Comparison of ENCODE assay signal across 10 mouse cellular contexts in the genomic region with DNA sequence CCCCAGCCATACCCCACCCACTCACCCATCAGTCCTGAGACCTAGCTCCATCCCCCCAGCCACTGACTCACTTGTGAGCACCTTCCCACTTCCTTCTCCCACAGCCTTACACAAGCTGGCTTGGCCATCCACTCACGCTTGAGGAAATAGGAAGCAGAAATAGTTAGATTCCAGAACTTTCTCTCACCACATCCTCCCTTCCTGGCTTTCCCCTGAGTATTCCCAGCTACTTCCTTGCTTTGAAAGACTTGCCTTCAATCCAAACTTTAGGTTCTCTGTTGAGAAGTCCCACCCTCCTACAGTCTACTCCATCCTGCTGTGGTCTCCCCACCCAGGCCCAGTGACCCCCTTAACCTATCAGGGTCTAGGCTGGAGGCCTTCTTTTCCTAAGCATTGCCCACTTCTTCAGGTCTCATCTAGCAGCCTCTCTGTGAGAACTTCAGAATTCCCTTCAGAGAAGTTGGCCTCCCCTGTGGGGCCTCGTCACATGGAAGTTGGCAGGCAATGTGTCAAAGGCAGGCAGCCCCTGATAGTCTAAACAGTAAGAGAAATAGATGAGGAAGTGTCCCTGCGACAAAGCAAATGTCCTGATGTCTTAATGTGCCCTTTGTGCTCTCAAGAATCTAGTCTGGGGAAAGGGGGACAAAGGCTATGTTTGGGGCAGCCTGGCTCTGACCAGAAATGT. TPM values are rescaled to one million over a fixed set of nuclear protein-coding genes. Genes with fewer than 3 reads are reported as not detected.
DNase-seq lines count a peak whose midpoint lies in the region; ATAC-seq lines count a peak whose summit lies in the region.
"Had no signal": no experiment of that assay in that cellular context is flagged by ENCODE, and none has a peak within 500 bp of the region (broad histone marks: within the 10 kb centered on the region; RNA-seq: fewer than 3 reads in every experiment).

No protein-coding gene starts in this region.

- no peaks in the 10 kb centered on the region for H3K36me3 ChIP-seq in kidney, embryonic 15.5 days
- H3K36me3 ChIP-seq in neural tube, embryonic 14.5 days (ENCODE audit: control insufficient read depth, insufficient read depth, low read length) = 0 out of 2 replicates have a peak, but pooled peaks cover 4% of the 10 kb centered on the region
- peaks cover 23% of the 10 kb centered on the region; the same call in 1 of the 2 replicates for H3K36me3 ChIP-seq in neural tube, embryonic 15.5 days
- no peaks in the 10 kb centered on the region for H3K36me3 ChIP-seq in heart, embryonic 16.5 days (ENCODE audit: control insufficient read depth, insufficient read depth)
- H3K36me3 ChIP-seq in midbrain, embryonic 13.5 days = 0 out of 2 replicates have a peak, but pooled peaks cover 4% of the 10 kb centered on the region

- peak overlapping the region; percentile 75 for H3K27ac ChIP-seq in kidney, embryonic 15.5 days
- peak overlapping the region; percentile 34; the same call in 1 of the 2 replicates for H3K27ac ChIP-seq in neural tube, embryonic 14.5 days (ENCODE audit: low read depth, low read length)
- no peak overlapping the region for H3K27ac ChIP-seq in neural tube, embryonic 15.5 days (replicated peaks)
- peak overlapping the region; percentile 79 for H3K27ac ChIP-seq in heart, embryonic 16.5 days (ENCODE audit: low read length)
- H3K27ac ChIP-seq in midbrain, embryonic 13.5 days = no peak overlapping the region

- H3K9me3 ChIP-seq in kidney, embryonic 15.5 days (replicated peaks) = no peaks in the 10 kb centered on the region
- no peaks in the 10 kb centered on the region for H3K9me3 ChIP-seq in neural tube, embryonic 14.5 days (ENCODE audit: control insufficient read depth, low read length)
- no peaks in the 10 kb centered on the region for H3K9me3 ChIP-seq in neural tube, embryonic 15.5 days (replicated peaks)
- peaks cover 5% of the 10 kb centered on the region for H3K9me3 ChIP-seq in heart, embryonic 16.5 days (replicated peaks; ENCODE audit: control insufficient read depth, low read length)
- no peaks in the 10 kb centered on the region for H3K9me3 ChIP-seq in midbrain, embryonic 13.5 days

- 77% methylated on average over 3 of the region's 3 CpGs for WGBS in kidney, embryonic 15.5 days
- 82% methylated on average over 3 of the region's 3 CpGs for WGBS in neural tube, embryonic 14.5 days
- 80% methylated on average over 3 of the region's 3 CpGs for WGBS in neural tube, embryonic 15.5 days
- 47% methylated on average over 3 of the region's 3 CpGs for WGBS in heart, embryonic 16.5 days
- 78% methylated on average over 3 of the region's 3 CpGs for WGBS in midbrain, embryonic 13.5 days

- H3K27me3 ChIP-seq in kidney, embryonic 15.5 days = no peaks in the 10 kb centered on the region
- H3K27me3 ChIP-seq in neural tube, embryonic 14.5 days (ENCODE audit: control insufficient read depth, insufficient read depth, low read length) = no peaks in the 10 kb centered on the region
- H3K27me3 ChIP-seq in neural tube, embryonic 15.5 days (replicated peaks) = no peaks in the 10 kb centered on the region
- H3K27me3 ChIP-seq in heart, embryonic 16.5 days (ENCODE audit: control insufficient read depth, insufficient read depth, low read length) = no peaks in the 10 kb centered on the region
- H3K27me3 ChIP-seq in midbrain, embryonic 13.5 days = no peaks in the 10 kb centered on the region

- H3K9ac ChIP-seq in kidney, embryonic 15.5 days = no peak overlapping the region
- H3K9ac ChIP-seq in neural tube, embryonic 14.5 days (replicated peaks; ENCODE audit: low read depth, low read length) = no peak overlapping the region
- no peak overlapping the region for H3K9ac ChIP-seq in neural tube, embryonic 15.5 days (replicated peaks)
- no peak overlapping the region for H3K9ac ChIP-seq in heart, embryonic 16.5 days (ENCODE audit: low read length)
- H3K9ac ChIP-seq in midbrain, embryonic 13.5 days (replicated peaks) = no peak overlapping the region

- no peak for DNase-seq in kidney, postnatal 36 days
- no peak for DNase-seq in frontal cortex, postnatal 10 days (ENCODE audit: low spot score in 2 of 2)
- DNase-seq: cerebellum, adult 11-12 months; thymus, adult 18-20 months had no signal

- H3K4me3 ChIP-seq in kidney, embryonic 15.5 days (replicated peaks) = no peak overlapping the region
- no peak overlapping the region for H3K4me3 ChIP-seq in neural tube, embryonic 14.5 days (ENCODE audit: low read depth, low read length)
- H3K4me3 ChIP-seq in neural tube, embryonic 15.5 days (replicated peaks) = no peak overlapping the region
- no peak overlapping the region for H3K4me3 ChIP-seq in heart, embryonic 16.5 days (ENCODE audit: low read length)
- no peak overlapping the region for H3K4me3 ChIP-seq in midbrain, embryonic 13.5 days (replicated peaks)
- H3K4me3 ChIP-seq: erythroblast, embryonic 14.5 days had no signal

- peaks cover 19% of the 10 kb centered on the region for H3K4me1 ChIP-seq in kidney, embryonic 15.5 days
- no peaks in the 10 kb centered on the region for H3K4me1 ChIP-seq in neural tube, embryonic 14.5 days (ENCODE audit: control insufficient read depth, insufficient read depth, low read length)
- no peaks in the 10 kb centered on the region for H3K4me1 ChIP-seq in neural tube, embryonic 15.5 days
- peaks cover 23% of the 10 kb centered on the region for H3K4me1 ChIP-seq in heart, embryonic 16.5 days (ENCODE audit: control insufficient read depth, insufficient read depth, low read length)
- H3K4me1 ChIP-seq in midbrain, embryonic 13.5 days (replicated peaks) = no peaks in the 10 kb centered on the region

- ATAC-seq in kidney, embryonic 15.5 days (replicated peaks; ENCODE audit: low FRiP score) = no peak
- ATAC-seq in neural tube, embryonic 14.5 days (ENCODE audit: low read depth) = no peak
- ATAC-seq in neural tube, embryonic 15.5 days (ENCODE audit: low FRiP score) = no peak
- peak; percentile 5; the same call in 1 of the 2 replicates for ATAC-seq in heart, embryonic 16.5 days (replicated peaks; ENCODE audit: extremely low read depth, insufficient read depth, low FRiP score)
- no peak for ATAC-seq in midbrain, embryonic 13.5 days

- no peak overlapping the region for H3K4me2 ChIP-seq in kidney, embryonic 15.5 days
- no peak overlapping the region for H3K4me2 ChIP-seq in neural tube, embryonic 14.5 days (ENCODE audit: low read depth, low read length)
- no peak overlapping the region for H3K4me2 ChIP-seq in neural tube, embryonic 15.5 days
- no peak overlapping the region for H3K4me2 ChIP-seq in heart, embryonic 16.5 days (ENCODE audit: low read depth, low read length)
- H3K4me2 ChIP-seq in midbrain, embryonic 13.5 days (replicated peaks) = no peak overlapping the region

RNA-seq across cellular contexts. Expression of gene Cd81, which starts 11.3 kb away (rescaled TPM):
- 519 and 576 TPM in 2 replicates for polyA plus RNA-seq in kidney, embryonic 15.5 days (2015; fragmentation: Nextera tagmentation; extraction: Ambion mirVana)
- polyA plus RNA-seq in neural tube, embryonic 14.5 days (2014; fragmentation: Nextera tagmentation; extraction: Ambion mirVana) = 456 and 461 TPM in 2 replicates
- polyA plus RNA-seq in neural tube, embryonic 15.5 days (2015; fragmentation: Nextera tagmentation; extraction: Ambion mirVana) = 493 and 522 TPM in 2 replicates
- 878 and 900 TPM in 2 replicates for polyA plus RNA-seq in heart, embryonic 16.5 days (2015; fragmentation: Nextera tagmentation; extraction: Ambion mirVana)
- 248 and 257 TPM in 2 replicates for polyA plus RNA-seq in midbrain, embryonic 13.5 days (2015; fragmentation: Nextera tagmentation; extraction: Ambion mirVana)

RNA-seq across cellular contexts. Expression of gene Tssc4, which starts 27.8 kb away (rescaled TPM):
- polyA plus RNA-seq in kidney, embryonic 15.5 days (2015; fragmentation: Nextera tagmentation; extraction: Ambion mirVana) = 91.8 and 105 TPM in 2 replicates
- polyA plus RNA-seq in neural tube, embryonic 14.5 days (2014; fragmentation: Nextera tagmentation; extraction: Ambion mirVana) = 51.5 and 71.8 TPM in 2 replicates
- 92.9 and 94.5 TPM in 2 replicates for polyA plus RNA-seq in neural tube, embryonic 15.5 days (2015; fragmentation: Nextera tagmentation; extraction: Ambion mirVana)
- 59.2 and 61.5 TPM in 2 replicates for polyA plus RNA-seq in heart, embryonic 16.5 days (2015; fragmentation: Nextera tagmentation; extraction: Ambion mirVana)
- 102 and 104 TPM in 2 replicates for polyA plus RNA-seq in midbrain, embryonic 13.5 days (2015; fragmentation: Nextera tagmentation; extraction: Ambion mirVana)

RNA-seq across cellular contexts. Expression of gene Tspan32, which starts 36.4 kb away (rescaled TPM):
- 2.2 and 2.3 TPM in 2 replicates for polyA plus RNA-seq in kidney, embryonic 15.5 days (2015; fragmentation: Nextera tagmentation; extraction: Ambion mirVana)
- 0.62 and 0.85 TPM in 2 replicates for polyA plus RNA-seq in neural tube, embryonic 14.5 days (2014; fragmentation: Nextera tagmentation; extraction: Ambion mirVana)
- 0.51 and 1.4 TPM in 2 replicates for polyA plus RNA-seq in neural tube, embryonic 15.5 days (2015; fragmentation: Nextera tagmentation; extraction: Ambion mirVana)
- 2.5 and 2.9 TPM in 2 replicates for polyA plus RNA-seq in heart, embryonic 16.5 days (2015; fragmentation: Nextera tagmentation; extraction: Ambion mirVana)
- 0.50 and 0.72 TPM in 2 replicates for polyA plus RNA-seq in midbrain, embryonic 13.5 days (2015; fragmentation: Nextera tagmentation; extraction: Ambion mirVana)

RNA-seq across cellular contexts. Expression of gene Trpm5, which starts 53.2 kb away (rescaled TPM):
- 7.1 and 8.2 TPM in 2 replicates for polyA plus RNA-seq in kidney, embryonic 15.5 days (2015; fragmentation: Nextera tagmentation; extraction: Ambion mirVana)
- polyA plus RNA-seq in neural tube, embryonic 14.5 days (2014; fragmentation: Nextera tagmentation; extraction: Ambion mirVana) = 1.6 and 2.1 TPM in 2 replicates
- 1.8 and 3.9 TPM in 2 replicates for polyA plus RNA-seq in neural tube, embryonic 15.5 days (2015; fragmentation: Nextera tagmentation; extraction: Ambion mirVana)
- polyA plus RNA-seq in heart, embryonic 16.5 days (2015; fragmentation: Nextera tagmentation; extraction: Ambion mirVana) = 3.1 and 3.7 TPM in 2 replicates
- 0.95 and 1.2 TPM in 2 replicates for polyA plus RNA-seq in midbrain, embryonic 13.5 days (2015; fragmentation: Nextera tagmentation; extraction: Ambion mirVana)
- polyA plus RNA-seq: erythroblast, embryonic 14.5 days had no signal

Comparison
In these comparisons a context has a peak if more than half of its experiments do, and no peak if none do; other contexts are left out.
1. H3K27ac ChIP-seq: peak in kidney, embryonic 15.5 days (single experiment), neural tube, embryonic 14.5 days (single experiment) and heart, embryonic 16.5 days (single experiment); none in neural tube, embryonic 15.5 days (single experiment) and midbrain, embryonic 13.5 days (single experiment).